ENCODE assay signal across 17 mouse cellular contexts in the genomic region with DNA sequence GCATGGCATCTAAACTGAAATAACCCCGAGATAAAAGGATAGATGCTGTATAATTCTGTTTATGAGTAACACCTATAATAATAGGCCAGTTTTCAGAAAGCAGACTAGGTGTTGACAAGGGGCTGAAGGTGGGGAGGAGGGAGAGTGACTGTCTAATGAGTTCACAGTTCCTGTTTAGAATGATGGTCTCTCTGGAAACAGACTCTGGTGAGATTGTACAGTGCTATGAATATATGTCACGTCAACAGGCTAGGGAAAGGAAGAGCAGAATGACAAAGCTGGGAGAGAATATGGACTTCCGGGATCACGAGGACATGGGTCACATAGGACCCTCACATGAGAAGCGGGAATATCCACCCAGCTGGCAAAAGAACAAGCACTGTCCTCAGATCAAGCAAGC.
"Had no signal": no experiment of that assay in that cellular context is flagged by ENCODE, and none has a peak within 500 bp of the region (broad histone marks: within the 10 kb centered on the region; RNA-seq: fewer than 3 reads in every experiment).

No protein-coding gene starts in this region.

- DNase-seq: lung, adult 2 months; lung, postnatal 14 days; lung, postnatal 36 days; right cerebral cortex, postnatal 14 days; thymus, adult 2 months; thymus, postnatal 25 days; thymus, postnatal 4 days had no signal

- H3K4me2 ChIP-seq: lung, embryonic 15.5 days; midbrain, embryonic 11.5 days; midbrain, embryonic 13.5 days; midbrain, embryonic 15.5 days; neural tube, embryonic 12.5 days; stomach, embryonic 15.5 days had no signal

- H3K27ac ChIP-seq: lung, embryonic 15.5 days; macrophage; midbrain, embryonic 13.5 days; midbrain, embryonic 15.5 days; neural tube, embryonic 12.5 days; stomach, embryonic 15.5 days; stomach, postnatal 0 days had no signal

- H3K9me3 ChIP-seq: lung, embryonic 15.5 days; megakaryocyte, embryonic 14.5 days; midbrain, embryonic 13.5 days; midbrain, embryonic 15.5 days; neural tube, embryonic 12.5 days; stomach, embryonic 15.5 days had no signal

- H3K4me3 ChIP-seq: lung, embryonic 15.5 days; megakaryocyte, embryonic 14.5 days; midbrain, embryonic 13.5 days; midbrain, embryonic 15.5 days; neural tube, embryonic 12.5 days; stomach, embryonic 15.5 days had no signal

- H3K9ac ChIP-seq: lung, embryonic 15.5 days; midbrain, embryonic 13.5 days; midbrain, embryonic 15.5 days; neural tube, embryonic 12.5 days; stomach, embryonic 15.5 days had no signal

- H3K4me1 ChIP-seq: lung, embryonic 15.5 days; midbrain, embryonic 13.5 days; midbrain, embryonic 15.5 days; neural tube, embryonic 12.5 days; stomach, embryonic 15.5 days had no signal

- H3K36me3 ChIP-seq: lung, embryonic 15.5 days; midbrain, embryonic 13.5 days; midbrain, embryonic 15.5 days; neural tube, embryonic 12.5 days; stomach, embryonic 15.5 days had no signal

- ATAC-seq: lung, postnatal 0 days; midbrain, embryonic 13.5 days; midbrain, embryonic 15.5 days had no signal

- H3K27me3 ChIP-seq: lung, embryonic 15.5 days; megakaryocyte, embryonic 14.5 days; midbrain, embryonic 13.5 days; midbrain, embryonic 15.5 days; neural tube, embryonic 12.5 days; stomach, embryonic 15.5 days had no signal
